Mouse (Mus musculus) embryonic fibroblast, embryonic 13.5 days (primary cell): Measurements from ENCODE around the gene Smo. TPM values are rescaled to one million over a fixed set of nuclear protein-coding genes. Genes with fewer than 3 reads are reported as not detected.

Experiments
- H3K27ac ChIP-seq: 2 replicates; pipeline ENCODE4 v1.5.1; 2012; ENCODE audit warnings: low read length, control low read depth, inconsistent platforms; ENCODE audit not compliant: insufficient read depth
- H3K4me1 ChIP-seq: 2 replicates; pipeline ENCODE4 v1.6.1; 2011; ENCODE audit warnings: low read length; ENCODE audit not compliant: control insufficient read depth, insufficient read depth
- H3K4me3 ChIP-seq: 2 replicates; pipeline ENCODE4 v1.5.1; 2011; ENCODE audit warnings: mild to moderate bottlenecking, control low read depth, low read length; ENCODE audit not compliant: insufficient read depth
- CTCF ChIP-seq: IDR thresholded peaks from 2 replicates; pipeline ENCODE4 v1.5.1; 2011; ENCODE audit warnings: mild to moderate bottlenecking, control low read depth, low read length, moderate library complexity, borderline replicate concordance; ENCODE audit not compliant: insufficient read depth
- POLR2A ChIP-seq: IDR thresholded peaks from 2 replicates; pipeline ENCODE4 v1.6.1; 2011; ENCODE audit warnings: low read depth, mild to moderate bottlenecking, control low read depth, low read length, moderate library complexity
- polyA plus RNA-seq: library from polyadenylated mRNA; stranded (reverse); fragments of >200 nt; gene quantifications from 2 replicates; pipeline ENCODE4 v1.2.4, GENCODE M21; 2011; ENCODE audit warnings: low read depth; ENCODE audit not compliant: missing spikeins, insufficient read length

The Smo gene
- polyA plus RNA-seq, 1 experiment = 66.1 TPM

- Histone ChIP-seq H3K27ac (no peak overlapping the region), H3K4me1 (no peaks in the 10 kb centered on the region), H3K4me3 (no peak overlapping the region)
- TF ChIP-seq CTCF (no peak), POLR2A (no peak)
These were observed 53.6 kb downstream of the Smo start for GRCm38 (mm10) chr6:29788779-29789350.

GRCm38 (mm10) chr6:29790014-29790698, 54.9 kb downstream of the Smo start:
- TF ChIP-seq CTCF = no peak
- TF ChIP-seq POLR2A = no peak
- no peak overlapping the region for H3K4me3 ChIP-seq
- H3K4me1 ChIP-seq = no peaks in the 10 kb centered on the region
- no peak overlapping the region for H3K27ac ChIP-seq

DNA sequence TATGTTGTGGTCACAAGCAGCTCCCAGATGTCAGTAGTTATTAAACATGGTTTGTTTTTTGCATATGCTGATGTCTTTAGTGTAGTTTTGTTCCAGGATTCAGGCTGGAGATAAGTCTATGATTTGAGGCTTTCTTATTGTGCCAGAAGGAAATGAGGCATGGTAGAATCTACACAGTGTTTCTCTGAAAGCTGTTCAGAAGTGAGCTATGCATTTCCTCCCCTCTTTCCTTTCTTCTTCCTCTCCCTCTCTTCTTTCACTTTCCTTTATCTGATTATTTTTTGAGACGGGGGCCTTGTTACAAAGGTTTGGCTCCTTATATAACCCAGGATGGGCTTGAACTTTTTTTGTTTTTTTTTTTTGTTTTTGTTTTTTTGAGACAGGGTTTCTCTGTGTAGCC, 58.2 kb downstream of the Smo start:
- Histone ChIP-seq H3K4me3 (no peak overlapping the region), H3K27ac (no peak overlapping the region), H3K4me1 (no peaks in the 10 kb centered on the region)
- TF ChIP-seq POLR2A (no peak), CTCF (no peak)

GRCm38 (mm10) chr6:29794582-29794981, 59.3 kb downstream of the Smo start:
- H3K4me1 ChIP-seq = no peaks in the 10 kb centered on the region
- TF ChIP-seq POLR2A = no peak
- TF ChIP-seq CTCF = no peak
- H3K27ac ChIP-seq = no peak overlapping the region
- H3K4me3 ChIP-seq = no peak overlapping the region

- Histone ChIP-seq H3K27ac (no peak overlapping the region), H3K4me1 (no peaks in the 10 kb centered on the region), H3K4me3 (no peak overlapping the region)
- no peak for TF ChIP-seq POLR2A
- TF ChIP-seq CTCF = no peak
These were observed 67.7 kb downstream of the Smo start for GRCm38 (mm10) chr6:29802979-29803378.

- TF ChIP-seq POLR2A (no peak), CTCF (no peak)
- no peak overlapping the region for H3K4me3 ChIP-seq
These were observed 68.7 kb downstream of the Smo start for GRCm38 (mm10) chr6:29804006-29804405.

GRCm38 (mm10) chr6:29805381-29805780, 70.1 kb downstream of the Smo start:
- TF ChIP-seq CTCF (no peak), POLR2A (no peak)
- Histone ChIP-seq H3K4me1 (no peaks in the 10 kb centered on the region), H3K4me3 (no peak overlapping the region), H3K27ac (no peak overlapping the region)

More at GRCm38 (mm10) chr6:29804006-29804405, 68.7 kb downstream of the Smo start:
- no peak overlapping the region for H3K27ac ChIP-seq
- H3K4me1 ChIP-seq = no peaks in the 10 kb centered on the region

Other genes starting within 250 kb of the Smo start
- gene Kcp, start 227.6 kb upstream of the Smo start, polyA plus RNA-seq = 5.1 and 7.1 TPM in 2 replicates
- 4.2 and 4.7 TPM in 2 replicates for gene Irf5, start 208.9 kb upstream of the Smo start, polyA plus RNA-seq
- gene Tnpo3, start 125.6 kb upstream of the Smo start, polyA plus RNA-seq = 68.8 and 76.1 TPM in 2 replicates
- 0.40 and 1.1 TPM in 2 replicates for gene Tspan33, start 41.3 kb upstream of the Smo start, polyA plus RNA-seq
- gene Ahcyl2, start 32.5 kb downstream of the Smo start, polyA plus RNA-seq = 19.8 and 24.0 TPM in 2 replicates
- gene Strip2, start 181.5 kb downstream of the Smo start, polyA plus RNA-seq = 0.23 and 0.32 TPM in 2 replicates